Mouse (Mus musculus) adrenal gland, postnatal 14 days (tissue): ENCODE data around the gene Ldb2. TPM values are rescaled to one million over a fixed set of nuclear protein-coding genes. Genes with fewer than 3 reads are reported as not detected.

Experiments
- DNase-seq: peaks from one replicate; pipeline ENCODE4 v3.0.0; 2021; ENCODE audit warnings: mixed read lengths
- total RNA-seq: library from RNA; stranded (reverse); gene quantifications from 2 replicates; pipeline ENCODE4 v1.2.3, GENCODE M21; 2021

The Ldb2 gene
- total RNA-seq, 1 experiment from 2014 or later = 33.2 TPM

DNA sequence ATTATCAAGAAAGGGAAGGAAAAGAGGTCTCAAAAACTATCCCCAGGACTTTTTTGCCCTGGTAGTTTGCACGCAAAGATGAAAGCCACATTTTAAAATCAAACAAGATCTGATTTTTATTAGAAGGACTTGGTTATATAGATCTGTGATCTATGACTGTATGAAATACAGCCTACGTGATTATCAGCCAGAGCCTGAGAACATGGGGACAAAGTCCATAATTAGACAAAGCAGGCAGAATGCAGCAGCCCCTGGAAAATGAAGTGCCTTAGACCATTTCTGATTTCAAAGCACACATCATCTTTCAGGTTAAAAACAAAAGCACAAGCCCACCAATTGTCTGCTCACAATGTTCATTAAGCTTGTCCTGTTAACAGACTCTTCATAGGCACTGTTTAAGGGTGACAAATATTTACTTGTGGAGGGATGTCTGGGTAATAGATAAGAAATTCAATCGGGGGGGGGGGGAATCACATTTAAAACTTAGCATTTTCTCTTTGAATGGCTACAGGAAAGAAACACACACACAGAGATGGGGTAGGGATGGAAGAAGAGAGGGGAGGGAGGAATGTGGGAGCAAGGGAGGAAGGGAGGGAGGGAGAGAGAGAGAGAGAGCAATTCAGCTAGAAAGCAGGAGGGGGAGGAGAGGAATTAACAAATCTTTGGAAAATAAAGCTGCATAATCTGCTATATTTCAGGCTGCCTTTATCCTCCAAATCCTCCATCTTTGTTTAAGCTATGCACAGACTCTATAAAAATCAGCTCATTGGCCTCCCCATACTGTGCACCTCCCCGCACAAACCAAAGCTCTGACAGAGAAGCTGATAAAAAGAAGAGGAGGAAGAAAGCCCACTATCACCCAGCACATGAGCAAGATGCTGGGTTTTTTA lies 153.3 kb downstream of the Ldb2 start:
- no peak for DNase-seq

DNA sequence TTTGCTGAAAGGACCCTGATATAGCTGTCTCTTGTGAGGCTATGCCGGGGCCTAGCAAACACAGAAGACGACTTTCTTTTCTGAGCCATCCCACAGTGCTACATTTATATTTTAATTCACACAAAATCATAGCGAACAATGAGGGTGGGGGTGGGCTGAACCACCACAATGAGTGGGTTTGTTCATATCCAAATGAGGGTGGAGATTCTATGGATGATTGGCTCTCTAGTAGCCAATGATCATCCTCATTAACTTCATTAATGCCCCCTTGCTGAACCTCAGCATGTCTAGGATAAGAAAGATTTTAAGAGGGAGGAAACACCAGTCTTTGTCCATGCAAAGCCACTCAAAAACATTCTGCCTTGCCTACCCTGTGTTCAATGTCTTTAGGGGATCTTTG lies 156.4 kb downstream of the Ldb2 start:
- DNase-seq = no peak

- no peak for DNase-seq
These were observed 158.4 kb downstream of the Ldb2 start for GRCm38 (mm10) chr5:44641060-44641459.

GRCm38 (mm10) chr5:44635546-44635945 lies 163.9 kb downstream of the Ldb2 start:
- no peak for DNase-seq

DNA sequence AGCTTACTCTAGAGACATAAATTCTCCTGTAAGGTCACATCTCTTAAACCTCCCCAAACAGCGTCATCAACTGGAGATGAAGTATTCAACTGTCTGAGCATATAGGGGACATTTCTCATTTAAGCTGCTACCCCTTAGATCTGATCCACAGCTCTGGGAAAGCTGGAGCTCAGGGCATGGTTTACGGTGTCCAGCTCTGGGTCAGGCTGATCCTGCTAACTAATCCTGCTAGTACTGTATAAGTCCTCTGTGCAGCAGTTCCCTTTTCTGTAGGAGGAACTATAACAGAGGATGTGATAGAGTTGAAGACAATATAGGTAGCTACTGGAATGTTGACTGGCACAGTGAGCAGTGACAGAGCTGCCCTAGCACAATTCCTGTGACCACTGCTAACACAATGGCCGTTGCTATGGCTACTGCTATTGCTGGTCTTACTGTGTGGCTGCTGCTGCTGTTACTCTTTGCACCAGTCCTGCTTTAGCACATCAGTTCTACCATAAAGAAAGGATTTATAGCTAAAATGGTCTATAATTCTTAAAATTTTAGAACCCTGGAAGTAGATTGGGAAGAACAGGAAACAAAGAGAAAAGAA lies 170.3 kb downstream of the Ldb2 start:
- DNase-seq = no peak

DNA sequence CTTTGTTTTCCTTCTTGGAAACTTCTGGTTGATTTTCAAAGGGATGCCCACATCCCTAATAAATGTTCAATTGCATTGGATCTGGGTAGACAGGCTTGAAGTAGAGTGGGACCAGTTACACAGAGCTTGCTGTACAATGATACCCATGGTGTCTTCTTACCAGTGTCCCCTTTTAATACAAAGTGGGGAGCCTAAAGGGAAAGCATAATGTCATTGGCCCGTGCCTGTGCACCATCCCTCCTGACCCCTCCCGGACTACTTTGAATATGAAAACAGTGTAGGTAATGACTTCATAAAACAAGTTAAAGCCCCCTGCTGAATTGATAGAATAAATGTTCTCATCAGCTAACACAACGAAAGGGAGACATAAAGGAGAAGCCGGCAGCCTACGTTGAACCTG lies 172.0 kb downstream of the Ldb2 start:
- no peak for DNase-seq

GRCm38 (mm10) chr5:44626885-44627284 lies 172.6 kb downstream of the Ldb2 start:
- DNase-seq = no peak

DNA sequence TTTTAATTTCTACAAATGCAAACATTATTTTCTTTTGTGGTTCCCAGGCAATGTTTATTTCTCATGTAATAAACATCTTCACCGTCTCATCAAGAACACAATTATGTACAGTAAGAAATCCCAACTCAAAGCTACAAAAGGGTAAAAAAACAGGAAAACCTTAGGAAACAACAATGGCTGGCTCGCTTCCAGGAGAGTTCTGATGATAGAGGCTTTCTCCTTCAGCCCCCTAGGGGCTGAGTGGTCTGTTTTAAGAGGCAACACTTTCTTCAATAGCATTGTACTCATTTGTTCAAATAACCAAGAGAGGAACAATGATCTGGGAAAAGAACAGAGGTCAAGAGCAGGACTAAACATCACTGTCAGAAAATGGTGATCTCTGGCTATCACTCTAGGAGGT lies 173.4 kb downstream of the Ldb2 start:
- peak; percentile 64 for DNase-seq

- no peak for DNase-seq
These were observed 183.8 kb downstream of the Ldb2 start for GRCm38 (mm10) chr5:44615677-44616076.

- no peak for DNase-seq
These were observed 190.6 kb downstream of the Ldb2 start for GRCm38 (mm10) chr5:44608901-44609300.

GRCm38 (mm10) chr5:44601340-44601739 lies 198.1 kb downstream of the Ldb2 start:
- DNase-seq = no peak

DNA sequence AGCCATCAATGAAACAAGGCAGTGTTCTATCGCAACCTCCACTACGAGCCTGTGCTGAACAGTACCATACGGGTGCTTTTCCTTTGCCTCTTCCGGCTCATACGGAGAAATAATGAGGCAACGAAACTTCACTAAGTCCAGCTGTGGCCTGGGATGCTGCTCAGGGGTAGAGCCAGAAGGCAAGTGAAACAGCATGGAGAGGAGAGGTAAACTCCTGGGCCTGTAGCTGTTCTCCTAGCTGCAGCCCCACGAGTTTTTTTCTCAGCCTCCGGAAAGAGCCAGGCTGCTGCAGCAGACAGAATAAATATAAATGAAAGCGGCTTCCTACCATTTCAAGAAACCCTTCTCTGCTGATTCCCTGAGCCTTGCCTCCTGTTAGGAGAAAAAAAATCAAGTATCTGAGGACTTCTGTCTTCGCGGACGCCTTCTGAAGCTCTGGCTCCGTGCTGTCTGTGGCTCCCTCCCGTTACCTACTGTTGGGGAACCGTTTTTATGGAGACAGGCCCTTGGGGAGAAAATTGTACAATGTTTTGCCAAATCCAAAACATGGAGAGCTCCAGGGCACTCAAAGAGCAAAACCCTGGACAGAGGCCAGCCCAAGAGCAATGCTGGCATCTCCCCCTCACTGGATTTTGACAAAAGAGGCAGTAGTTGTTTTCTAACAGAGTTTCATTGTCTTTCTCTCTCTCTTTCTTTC lies 205.8 kb downstream of the Ldb2 start:
- peak; percentile 54 for DNase-seq

- DNase-seq = no peak
These were observed 208.7 kb downstream of the Ldb2 start for GRCm38 (mm10) chr5:44590750-44591149.

GRCm38 (mm10) chr5:44589318-44589717 lies 210.2 kb downstream of the Ldb2 start:
- DNase-seq = no peak

DNA sequence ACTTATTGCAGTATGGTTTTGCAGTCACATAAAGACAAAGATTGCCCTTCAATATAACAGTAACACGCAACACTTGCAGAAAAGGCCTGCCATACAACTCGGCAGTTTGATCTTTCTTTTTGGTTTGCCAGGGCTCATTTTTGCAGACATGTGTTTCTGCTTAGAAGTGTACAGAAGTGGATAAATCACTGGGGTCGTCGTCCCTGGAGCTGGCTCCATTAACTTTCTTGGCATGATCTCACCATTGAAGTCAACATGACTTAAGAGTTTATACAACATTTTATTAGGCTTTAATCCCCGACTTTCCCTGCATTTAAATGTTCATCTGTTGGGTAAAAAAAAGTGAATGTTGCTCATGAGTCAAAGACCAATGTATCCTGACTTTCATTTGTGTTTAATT lies 212.9 kb downstream of the Ldb2 start:
- DNase-seq = no peak

DNA sequence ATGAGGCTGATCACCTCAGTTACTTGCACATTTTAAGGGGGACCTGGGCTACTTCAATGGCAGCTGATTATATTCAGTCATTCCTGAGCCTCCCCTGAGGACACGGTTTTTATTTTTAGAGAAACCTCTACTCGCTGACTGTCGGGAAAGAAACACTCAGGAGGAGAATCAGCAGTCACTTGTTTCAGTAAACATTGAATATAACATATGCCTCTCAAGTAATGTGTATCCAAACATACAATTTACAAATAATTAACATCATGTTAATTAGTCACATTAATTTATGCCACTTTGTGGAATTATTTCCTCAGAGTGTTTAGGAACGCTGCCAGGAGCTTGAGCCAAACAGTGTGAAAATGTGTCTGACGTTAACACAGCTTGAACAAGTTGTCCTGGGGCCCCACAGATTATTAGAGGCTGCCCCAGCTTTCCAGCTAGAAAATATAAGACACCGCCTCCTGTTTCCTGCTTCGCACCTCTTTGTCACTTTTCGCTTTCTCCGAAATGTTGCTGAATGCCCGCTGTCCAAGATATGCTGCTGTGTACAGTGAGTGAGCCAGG lies 219.5 kb downstream of the Ldb2 start:
- DNase-seq = no peak

DNA sequence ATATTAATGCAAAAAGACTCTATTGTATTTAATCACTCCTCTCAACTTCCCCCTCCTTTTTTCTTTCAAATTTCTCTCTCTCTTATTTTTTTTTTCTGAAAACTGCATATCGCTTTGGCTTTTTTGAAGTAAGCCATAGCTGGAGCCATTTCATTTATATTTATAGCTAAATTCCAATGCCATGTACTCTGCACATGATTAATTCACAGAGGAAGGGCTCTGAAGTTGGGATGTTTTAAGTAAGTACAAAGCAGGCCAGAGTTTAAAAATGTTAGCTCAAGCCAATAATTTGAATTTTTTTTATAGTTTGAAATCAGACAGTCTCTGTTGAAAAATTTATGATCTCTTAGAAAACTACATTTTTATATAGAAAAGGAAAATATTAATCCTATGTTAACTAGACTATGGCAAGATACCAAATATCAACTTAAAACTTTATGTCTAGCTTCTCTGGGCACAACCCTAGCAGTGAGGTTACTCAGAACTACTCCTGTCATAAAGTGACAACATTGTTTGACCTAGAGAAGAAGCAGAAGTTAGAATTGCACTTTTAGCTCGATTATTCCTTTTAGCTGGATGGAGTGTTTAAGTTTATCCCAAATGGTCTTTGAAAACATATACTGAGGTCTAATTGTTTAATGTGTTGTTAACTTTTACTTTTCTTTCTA lies 222.7 kb downstream of the Ldb2 start:
- no peak for DNase-seq

DNA sequence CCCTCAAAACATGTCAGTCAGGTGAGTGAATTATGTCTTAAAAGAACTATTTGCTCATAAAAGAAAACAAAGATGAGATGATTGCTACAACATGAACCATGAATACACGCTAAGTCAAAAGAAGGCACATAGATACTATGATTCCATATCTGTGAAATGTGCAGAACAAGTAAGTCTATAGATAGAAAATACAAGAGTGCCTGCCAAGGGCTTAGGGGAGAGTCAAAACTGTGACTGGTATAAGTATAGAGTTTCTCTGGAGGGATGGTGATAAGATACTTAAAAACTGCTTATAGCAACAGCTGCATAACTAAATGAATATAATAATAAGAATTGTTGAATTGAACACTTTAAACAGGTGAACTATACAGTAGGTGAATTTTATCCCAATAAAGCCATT lies 224.8 kb downstream of the Ldb2 start:
- no peak for DNase-seq

- DNase-seq = peak; percentile 30
These were observed 245.6 kb downstream of the Ldb2 start for GRCm38 (mm10) chr5:44553765-44554352.

DNA sequence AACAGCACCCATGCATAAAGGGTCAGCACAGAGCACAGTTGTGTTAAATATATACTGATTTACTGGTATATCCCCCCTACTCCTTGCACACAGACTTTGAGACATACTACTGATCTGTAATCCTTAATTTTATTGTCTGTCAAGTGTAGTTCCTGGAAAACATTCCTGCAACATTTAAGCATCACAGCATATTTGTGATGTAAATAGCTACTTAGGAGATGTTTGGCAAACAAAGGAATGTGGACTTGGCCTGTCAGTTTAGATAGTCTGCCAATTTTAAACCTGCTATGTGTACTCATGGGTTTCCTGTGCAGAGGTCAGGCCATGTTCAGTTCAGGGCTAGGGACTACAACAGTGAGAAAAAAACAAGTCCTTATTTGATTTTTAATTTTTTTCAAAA lies 246.3 kb downstream of the Ldb2 start:
- peak; percentile 12 for DNase-seq

DNA sequence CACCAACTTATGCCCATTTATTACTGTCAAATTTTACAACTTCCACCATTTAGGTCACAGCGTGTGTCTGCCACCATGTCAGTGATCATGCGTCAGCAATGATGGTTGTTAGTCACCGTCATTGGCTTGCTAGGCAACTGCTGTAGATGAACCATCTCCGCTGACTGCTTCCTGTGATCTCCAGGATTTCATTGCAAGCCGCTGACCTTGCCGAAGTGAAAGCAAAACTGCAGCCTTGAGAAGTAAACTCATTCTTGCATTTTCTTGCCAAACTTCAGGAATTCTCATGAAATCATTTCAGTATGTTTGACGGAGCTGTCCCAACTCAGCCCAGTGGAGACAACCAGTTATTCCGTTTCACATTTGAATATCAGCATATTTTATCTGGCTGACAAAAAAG lies 247.4 kb downstream of the Ldb2 start:
- peak; percentile 76 for DNase-seq

DNA sequence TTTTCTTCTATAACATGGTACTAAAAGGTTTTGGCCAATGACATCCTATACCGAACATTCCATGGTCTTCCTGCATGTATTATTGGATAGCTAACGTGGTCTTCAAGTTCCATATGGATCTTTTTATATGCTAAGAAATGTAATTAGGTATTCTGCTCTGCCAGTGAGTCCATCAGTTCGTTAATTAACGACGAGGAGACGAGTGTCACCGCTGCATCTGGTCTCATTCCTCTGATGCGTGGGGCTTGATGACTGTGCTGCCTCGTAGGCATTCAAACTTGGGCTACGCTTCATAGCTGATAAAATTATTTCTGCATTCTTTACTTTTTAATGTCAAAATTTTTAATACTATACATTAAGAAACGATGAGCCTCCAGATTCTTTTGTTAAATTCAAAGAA lies 251.0 kb downstream of the Ldb2 start:
- DNase-seq = no peak
